Mouse (Mus musculus) olfactory bulb, adult 2 months (tissue): Measurements from ENCODE around the gene S1pr2. TPM values are rescaled to one million over a fixed set of nuclear protein-coding genes. Genes with fewer than 3 reads are reported as not detected.
A peak's percentile ranks its signal among the peaks of the same experiment; 100 is the strongest.
"Not testable (repeated sequence)": the region's sequence is repeated elsewhere in the genome, so short reads cannot be mapped to it uniquely, and the experiment has no call there.

Source experiments
- H3K27ac ChIP-seq: fragments of 200-500 bp; 2 replicates; pipeline ENCODE4 v1.5.1; 2012; ENCODE audit warnings: low read depth, low read length; ENCODE audit not compliant: insufficient read depth
- H3K4me1 ChIP-seq: fragments of 200-500 bp; 2 replicates; pipeline ENCODE4 v1.6.1; 2012; ENCODE audit warnings: low read length; ENCODE audit not compliant: control insufficient read depth, insufficient read depth
- H3K4me3 ChIP-seq: fragments of 200-500 bp; 2 replicates; pipeline ENCODE4 v1.5.1; 2012; ENCODE audit warnings: mild to moderate bottlenecking, low read depth, low read length, moderate library complexity; ENCODE audit not compliant: insufficient read depth
- CTCF ChIP-seq: fragments of 200-500 bp; IDR thresholded peaks from 2 replicates; pipeline ENCODE4 v1.5.1; 2012; ENCODE audit warnings: low read depth, mild to moderate bottlenecking, low read length, moderate library complexity; ENCODE audit not compliant: insufficient read depth
- POLR2A ChIP-seq: fragments of 200-500 bp; IDR thresholded peaks from 2 replicates; pipeline ENCODE4 v1.6.1; 2012; ENCODE audit warnings: mild to moderate bottlenecking, low read depth, low read length, moderate library complexity; ENCODE audit not compliant: insufficient read depth
- WGBS: fragments of 180-500 bp; shearing (Covaris S2); methylation state at CpG from one replicate; pipeline ENCODE4 v1.1.7; 2018; 5-methylcytosine and 5-hydroxymethylcytosine counted together
- polyA plus RNA-seq: library from polyadenylated mRNA; stranded (reverse); fragments of >200 nt; gene quantifications from 2 replicates; pipeline ENCODE4 v1.2.4, GENCODE M21; 2012; ENCODE audit warnings: low replicate concordance; ENCODE audit not compliant: missing spikeins, insufficient read depth, insufficient read length

S1pr2 gene
- polyA plus RNA-seq, 1 experiment = not detected

DNA sequence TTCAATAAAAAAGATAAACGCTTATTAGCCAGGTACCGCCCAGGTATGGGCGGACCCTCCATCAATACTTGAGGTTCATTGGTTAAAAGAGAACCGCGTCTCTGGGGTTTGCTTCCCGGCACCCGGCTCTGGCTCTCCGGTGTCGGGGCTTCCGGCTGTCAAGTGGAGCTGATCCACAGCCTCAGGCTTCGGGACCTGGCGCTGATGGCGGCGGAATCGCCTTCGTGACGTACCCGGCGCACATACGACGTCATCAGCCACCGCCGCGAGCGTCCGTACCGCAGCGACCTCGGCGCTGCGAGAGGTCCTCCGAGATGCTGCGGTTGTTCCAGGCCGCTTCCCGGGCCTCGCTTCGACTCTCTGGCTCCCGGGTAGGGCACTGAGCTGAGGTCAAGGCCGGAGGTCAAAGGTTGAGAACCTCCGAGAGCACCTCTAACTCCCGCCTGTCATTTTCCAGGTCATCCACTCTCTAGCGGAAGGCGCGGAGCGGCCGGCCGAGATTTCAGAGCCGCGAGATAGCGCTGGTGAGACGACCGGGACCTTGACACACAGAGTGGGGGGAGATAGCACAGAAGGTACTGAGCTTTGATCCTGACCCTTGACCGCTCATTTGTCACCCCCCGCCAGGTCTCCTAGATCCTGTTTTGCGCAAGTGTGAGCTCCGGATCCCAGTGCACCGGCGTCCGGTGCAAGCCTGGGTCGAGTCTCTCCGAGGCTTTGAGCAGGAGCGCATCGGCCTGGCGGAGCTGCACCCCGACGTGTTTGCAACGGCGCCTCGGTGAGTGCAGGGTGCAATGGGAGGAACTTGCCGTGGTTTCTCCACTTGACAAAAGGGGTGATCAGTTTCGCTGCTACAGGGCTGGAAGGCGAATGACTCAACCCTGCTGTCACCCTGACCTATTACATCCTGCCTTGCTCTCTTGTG is 26.3 kb upstream of the S1pr2 start, which contains the start of gene Mrpl4:
Gene Mrpl4, plus strand, starts transcription at position 112 of the 925 bp plus-strand sequence.
- peak within 1 kb of the TSS; percentile 94 for H3K4me3 ChIP-seq
- TF ChIP-seq POLR2A (peak; percentile 91), CTCF (no peak)
- under 1% methylated on average over 72 of the region's 72 CpGs for WGBS
- H3K27ac ChIP-seq = peak within 1 kb of the TSS; percentile 63
- 0 out of 2 replicates have a peak, but pooled peaks cover 4% of the 10 kb centered on the region for H3K4me1 ChIP-seq

DNA sequence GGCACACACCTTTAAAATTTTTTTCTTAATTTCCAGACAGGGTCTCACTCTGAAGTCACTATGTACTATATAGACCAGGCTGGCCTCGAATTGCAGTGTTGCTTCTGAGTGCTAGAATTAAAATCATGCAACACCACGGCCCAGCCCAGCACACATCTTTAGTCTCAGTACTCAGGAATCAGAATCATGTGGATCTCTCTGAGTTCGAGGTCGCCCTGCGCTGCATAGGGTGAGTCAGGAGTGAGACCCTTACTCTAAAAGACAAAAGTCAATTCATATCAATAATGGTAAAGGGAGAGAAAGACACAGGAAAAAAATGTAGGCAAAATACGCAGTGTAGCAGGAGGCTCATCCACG is 25.7 kb upstream of the S1pr2 start:
- peak overlapping the region; percentile 42 for H3K27ac ChIP-seq
- H3K4me1 ChIP-seq = 0 out of 2 replicates have a peak, but pooled peaks cover 4% of the 10 kb centered on the region
- 7% methylated on average over 7 of the region's 7 CpGs for whole genome bisulfite sequencing
- peak overlapping the region; percentile 94 for H3K4me3 ChIP-seq
- TF ChIP-seq POLR2A = no peak
- TF ChIP-seq CTCF = no peak

DNA sequence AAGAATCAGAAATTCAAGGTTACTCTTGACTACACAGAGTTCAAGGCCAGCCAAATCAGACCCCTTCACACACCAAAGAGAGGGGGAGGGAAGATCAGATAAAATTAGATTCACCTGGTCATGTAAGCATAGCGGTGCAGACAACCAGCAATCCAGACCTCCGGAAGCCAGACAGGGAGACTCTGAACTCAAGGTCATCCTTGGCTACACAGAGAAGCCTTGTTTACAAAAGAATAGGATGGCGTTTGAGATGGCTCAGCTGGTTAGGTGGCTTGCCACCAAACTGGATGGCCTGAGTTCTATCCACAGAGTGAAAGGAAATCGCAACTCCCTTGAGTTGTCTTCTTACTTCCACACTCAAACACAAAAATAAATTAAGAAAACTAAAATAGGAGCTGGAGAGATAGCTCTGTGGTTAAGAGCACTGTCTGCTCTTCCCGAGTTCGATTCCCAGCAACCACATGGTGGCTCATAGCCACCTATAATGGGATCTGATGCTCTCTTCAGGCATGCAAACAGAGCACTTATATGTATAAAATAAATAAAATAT is 25.1 kb upstream of the S1pr2 start:
- TF ChIP-seq CTCF = no peak
- no peak for TF ChIP-seq POLR2A

DNA sequence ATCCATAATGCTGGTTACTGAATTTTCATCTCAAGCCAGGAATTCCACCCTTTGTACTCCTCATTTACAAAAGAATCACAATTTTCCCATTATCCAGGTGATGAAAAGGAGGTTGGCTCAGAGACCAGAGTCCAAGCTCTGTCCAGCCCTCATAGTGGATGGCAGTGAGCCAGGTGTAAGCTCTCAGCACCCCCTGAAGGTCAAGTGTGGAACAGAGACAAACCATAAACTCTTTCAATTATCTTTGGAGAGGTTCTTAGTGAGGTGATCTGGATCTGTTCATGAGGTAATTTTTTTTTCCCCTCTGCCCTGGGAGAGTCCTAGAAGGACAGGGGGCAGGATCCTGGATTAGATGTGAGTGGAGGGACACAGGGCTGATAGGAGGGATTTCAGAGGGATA is 24.2 kb upstream of the S1pr2 start:
- no peak overlapping the region for H3K27ac ChIP-seq
- TF ChIP-seq CTCF (no peak), POLR2A (no peak)
- H3K4me1 ChIP-seq = 0 out of 2 replicates have a peak, but pooled peaks cover 4% of the 10 kb centered on the region

More for the DNA sequence above, 25.1 kb upstream of the S1pr2 start:
- Histone ChIP-seq H3K27ac (no peak overlapping the region), H3K4me3 (no peak overlapping the region), H3K4me1 (0 out of 2 replicates have a peak, but pooled peaks cover 4% of the 10 kb centered on the region)
- 65% methylated on average over 6 of the region's 6 CpGs for WGBS

DNA sequence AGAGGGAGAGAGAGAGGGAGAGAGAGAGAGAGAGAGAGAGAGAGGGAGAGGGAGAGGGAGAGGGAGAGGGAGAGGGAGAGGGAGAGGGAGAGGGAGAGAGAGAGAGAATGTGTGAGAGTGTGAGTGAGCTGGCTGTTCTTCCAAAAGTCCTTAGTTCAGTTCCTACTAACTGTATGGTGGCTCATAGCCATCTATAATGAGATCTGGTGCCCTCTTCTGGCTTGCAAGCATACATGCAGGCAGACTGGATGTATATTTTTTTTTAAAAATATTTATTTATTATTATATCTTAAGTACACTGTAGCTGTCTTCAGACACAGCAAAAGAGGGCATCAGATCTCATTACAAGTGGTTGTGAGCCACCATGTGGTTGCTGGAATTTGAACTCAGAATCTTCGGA is 21.8 kb upstream of the S1pr2 start:
- not testable (repeated sequence) for H3K27ac ChIP-seq, H3K4me1 ChIP-seq, H3K4me3 ChIP-seq
- 71% methylated on average over 1 of the region's 1 CpGs for WGBS

More for the DNA sequence above, 24.2 kb upstream of the S1pr2 start:
- no peak overlapping the region for H3K4me3 ChIP-seq

DNA sequence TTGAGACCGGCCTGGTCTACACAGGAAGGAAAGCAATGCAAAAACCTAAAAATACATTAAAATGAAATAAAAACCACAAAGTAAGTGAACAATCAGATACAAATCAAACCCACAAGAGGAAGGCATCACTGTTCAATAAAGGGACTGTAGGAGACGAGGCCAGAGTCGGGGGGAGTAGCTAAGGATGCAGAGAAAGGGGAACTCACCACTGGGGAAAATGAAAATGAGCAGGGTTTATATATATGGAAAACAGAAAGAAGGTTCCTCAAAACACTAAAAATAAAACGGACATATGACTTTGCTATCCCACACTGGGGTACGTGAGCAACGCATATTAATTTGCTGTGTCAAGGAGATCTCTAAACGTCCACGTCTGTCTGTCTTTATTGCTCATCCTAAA is 20.5 kb upstream of the S1pr2 start:
- WGBS = 91% methylated on average over 8 of the region's 8 CpGs
- no peak overlapping the region for H3K27ac ChIP-seq
- TF ChIP-seq POLR2A (no peak), CTCF (no peak)
- no peaks in the 10 kb centered on the region for H3K4me1 ChIP-seq
- H3K4me3 ChIP-seq = no peak overlapping the region

DNA sequence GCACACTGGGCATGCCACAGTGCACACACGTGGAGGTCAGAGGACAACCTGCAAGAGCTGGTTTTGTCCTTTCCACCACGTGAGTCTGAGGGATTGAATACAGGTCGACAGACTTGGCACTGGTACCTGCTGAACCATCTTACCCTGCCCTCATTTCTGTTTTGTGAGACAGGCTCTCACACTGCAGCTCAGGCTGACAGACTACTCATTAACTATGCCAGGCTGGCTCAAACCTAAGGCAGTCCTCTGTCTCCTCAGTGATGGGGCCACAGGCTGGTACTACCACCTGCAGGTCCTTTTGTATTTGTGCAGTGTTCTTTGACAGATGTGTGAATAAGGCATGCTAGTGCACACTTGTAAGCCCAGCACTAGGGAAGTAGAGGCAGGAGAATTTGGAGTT is 18.5 kb upstream of the S1pr2 start:
- no peak overlapping the region for H3K27ac ChIP-seq
- no peak for TF ChIP-seq POLR2A
- TF ChIP-seq CTCF = no peak
- WGBS = 63% methylated on average over 3 of the region's 3 CpGs
- H3K4me1 ChIP-seq = peaks cover 4% of the 10 kb centered on the region; the same call in 1 of the 2 replicates
- no peak overlapping the region for H3K4me3 ChIP-seq

DNA sequence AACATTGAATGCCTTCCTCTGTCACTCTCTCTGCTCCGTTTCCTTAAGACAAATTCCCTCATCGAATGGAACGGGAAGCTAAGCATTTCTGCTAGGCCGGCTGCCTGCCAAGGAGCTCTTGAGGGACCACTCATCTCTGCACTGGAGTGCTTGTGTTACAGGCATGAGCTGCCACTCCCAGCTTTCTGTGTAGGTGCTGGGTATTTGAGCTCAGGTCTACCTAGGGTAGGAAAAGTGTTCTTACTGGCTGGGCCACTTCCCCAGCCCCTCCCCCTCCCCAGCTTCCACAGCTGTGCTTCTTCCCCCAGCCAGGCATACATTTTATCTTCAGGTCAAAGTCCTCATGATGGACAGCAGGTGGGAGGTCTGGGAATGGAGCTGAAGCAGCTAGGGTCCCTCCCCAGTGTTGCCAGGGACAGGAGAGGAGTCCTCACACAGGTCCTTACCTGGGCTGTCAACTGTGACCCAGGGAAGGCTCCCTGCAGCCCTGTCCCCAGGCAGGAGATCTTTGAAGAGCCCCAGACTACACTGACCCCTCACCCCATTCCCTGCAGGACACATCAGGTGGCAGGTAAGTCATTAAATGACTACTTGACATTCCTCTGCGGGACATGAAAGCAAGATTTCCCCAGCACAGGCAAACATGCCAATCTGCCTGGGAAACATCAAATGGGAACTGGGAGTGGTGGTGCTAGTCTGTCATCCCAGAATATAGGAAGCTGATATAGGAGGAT is 16.8 kb upstream of the S1pr2 start:
- Histone ChIP-seq H3K4me3 (no peak overlapping the region), H3K4me1 (peaks cover 4% of the 10 kb centered on the region; the same call in 1 of the 2 replicates), H3K27ac (no peak overlapping the region)
- TF ChIP-seq CTCF (no peak), POLR2A (no peak)
- WGBS = 60% methylated on average over 5 of the region's 5 CpGs

DNA sequence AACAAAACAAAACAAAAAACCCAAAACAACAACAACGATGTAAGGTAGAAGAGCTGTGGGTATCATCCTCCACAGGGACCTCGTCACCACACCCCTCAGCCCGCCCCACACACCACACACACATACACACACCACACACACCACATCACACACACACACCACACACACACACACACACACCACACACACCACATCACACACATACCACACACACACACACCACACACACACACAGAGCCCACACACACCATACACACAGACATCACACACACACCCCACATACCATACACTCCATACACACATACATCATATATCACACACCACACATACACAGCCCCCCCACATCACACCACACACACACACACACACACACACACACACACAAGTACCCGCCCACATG is 15.0 kb upstream of the S1pr2 start:
- no peak overlapping the region for H3K27ac ChIP-seq
- WGBS = 90% methylated on average over 4 of the region's 4 CpGs
- peaks cover 4% of the 10 kb centered on the region; the same call in 1 of the 2 replicates for H3K4me1 ChIP-seq
- H3K4me3 ChIP-seq = no peak overlapping the region
- TF ChIP-seq CTCF (no peak), POLR2A (no peak)

DNA sequence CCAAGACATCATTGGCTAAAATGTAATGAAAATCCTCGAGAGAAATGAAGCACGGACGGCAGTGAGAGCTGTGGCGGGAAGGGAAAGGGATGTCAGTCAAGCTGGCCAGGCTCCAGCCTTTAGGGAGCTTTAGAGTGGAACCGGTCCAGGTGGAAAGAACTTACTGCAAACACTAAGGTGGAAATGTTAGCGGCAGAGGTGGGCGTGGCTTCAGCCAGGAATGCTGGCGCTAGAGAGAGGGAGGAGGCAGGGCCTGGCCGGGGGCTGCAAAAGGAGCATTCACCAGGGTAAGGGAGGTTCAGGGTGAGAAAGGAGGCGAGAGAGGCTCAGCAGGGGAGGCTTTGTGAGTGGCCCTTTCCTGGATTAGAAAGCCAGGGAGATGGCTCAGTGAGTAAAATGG is 14.3 kb upstream of the S1pr2 start:
- WGBS = 25% methylated on average over 10 of the region's 10 CpGs
- no peak overlapping the region for H3K4me3 ChIP-seq

More for the DNA sequence above, 14.3 kb upstream of the S1pr2 start:
- peaks cover 4% of the 10 kb centered on the region; the same call in 1 of the 2 replicates for H3K4me1 ChIP-seq
- TF ChIP-seq POLR2A = no peak
- TF ChIP-seq CTCF = no peak
- no peak overlapping the region for H3K27ac ChIP-seq
